Mouse (Mus musculus) hindbrain, postnatal 0 days (tissue): Measurements from ENCODE around the gene Six4. TPM values are rescaled to one million over a fixed set of nuclear protein-coding genes. Genes with fewer than 3 reads are reported as not detected.

Experiments
- ATAC-seq: fragments of 200-750 bp; cut with Nextera tagmentation; 2 replicates; pipeline ENCODE4 v1.8.0; 2017; ENCODE audit warnings: mild to moderate bottlenecking, moderate TSS enrichment, moderate library complexity
- DNase-seq: peaks from one replicate; pipeline ENCODE4 v3.0.0-alpha.2; 2015; ENCODE audit warnings: low spot score
- H3K27ac ChIP-seq: fragments of 300-500 bp; sonication (generic); 2 replicates; pipeline ENCODE4 v1.5.1; 2014; ENCODE audit warnings: mild to moderate bottlenecking
- H3K27me3 ChIP-seq: fragments of 300-500 bp; sonication (generic); 2 replicates; pipeline ENCODE4 v1.6.1; 2014; ENCODE audit warnings: low read length, mixed read lengths; ENCODE audit not compliant: insufficient read depth
- H3K36me3 ChIP-seq: fragments of 300-500 bp; sonication (generic); 2 replicates; pipeline ENCODE4 v1.6.1; 2014; ENCODE audit warnings: low read length, mixed read lengths; ENCODE audit not compliant: insufficient read depth
- H3K4me1 ChIP-seq: fragments of 300-500 bp; sonication (generic); 2 replicates; pipeline ENCODE4 v1.6.1; 2014; ENCODE audit warnings: antibody characterized with exemption, low read length, mixed read lengths; ENCODE audit not compliant: insufficient read depth
- H3K4me2 ChIP-seq: fragments of 300-500 bp; sonication (generic); 2 replicates; pipeline ENCODE4 v1.6.1; 2014; ENCODE audit warnings: low read depth, mild to moderate bottlenecking, low read length, moderate library complexity, mixed read lengths
- H3K4me3 ChIP-seq: fragments of 300-500 bp; sonication (generic); 2 replicates; pipeline ENCODE4 v1.5.1; 2014; ENCODE audit warnings: low read length
- H3K9ac ChIP-seq: fragments of 300-500 bp; sonication (generic); replicated peaks from 2 replicates; pipeline ENCODE4 v1.6.1; 2014; ENCODE audit warnings: mild to moderate bottlenecking, low read length, moderate library complexity, mixed read lengths
- H3K9me3 ChIP-seq: fragments of 300-500 bp; sonication (generic); 2 replicates; pipeline ENCODE4 v1.6.1; 2016; ENCODE audit warnings: low read length, mixed read lengths
- CTCF ChIP-seq: IDR thresholded peaks from 2 replicates; pipeline ENCODE4 v1.5.1; 2016; ENCODE audit warnings: antibody characterized with exemption, control low read depth, low read depth
- WGBS: fragments of 180-500 bp; shearing (Covaris S2); extraction: QIAGEN DNeasy Blood & Tissue Kit; methylation state at CpG from one replicate; pipeline ENCODE4 v1.1.7; 2014; 5-methylcytosine and 5-hydroxymethylcytosine counted together
- polyA plus RNA-seq: library from polyadenylated mRNA; unstranded; fragments of >200 nt; fragmentation: Nextera tagmentation; extraction: Ambion mirVana; gene quantifications from 2 replicates; pipeline ENCODE4 v1.2.1, GENCODE M21; 2015
- total RNA-seq: library from RNA; depleted of rRNA; stranded (reverse); fragments of >200 nt; gene quantifications from 2 replicates; pipeline ENCODE4 v1.2.3, GENCODE M21; 2014

Six4 gene
- total and polyA plus RNA-seq, 2 experiments from 2014 or later, result 0.26 to 1.6 TPM

- peaks cover 42% of the 10 kb centered on the region for H3K27me3 ChIP-seq
- no peaks in the 10 kb centered on the region for H3K36me3 ChIP-seq
- no peak overlapping the region for H3K4me2 ChIP-seq
- no peak overlapping the region for H3K9ac ChIP-seq
- no peaks in the 10 kb centered on the region for H3K9me3 ChIP-seq
- WGBS, result 90% methylated on average over 6 of the region's 6 CpGs
- no peak overlapping the region for H3K4me3 ChIP-seq
- ATAC-seq (no peak), DNase-seq (no peak)
- no peak overlapping the region for H3K27ac ChIP-seq
- H3K4me1 ChIP-seq, result no peaks in the 10 kb centered on the region
- TF ChIP-seq CTCF, result no peak
Measured at GRCm38 (mm10) chr12:73057492-73057891, 55.8 kb downstream of the Six4 start.

- no peak overlapping the region for H3K4me2 ChIP-seq
- H3K4me3 ChIP-seq, result no peak overlapping the region
- DNase-seq (no peak), ATAC-seq (no peak)
- 13% methylated on average over 5 of the region's 5 CpGs for WGBS
- H3K36me3 ChIP-seq, result no peaks in the 10 kb centered on the region
- peaks cover 57% of the 10 kb centered on the region for H3K27me3 ChIP-seq
- no peak for TF ChIP-seq CTCF
- no peak overlapping the region for H3K9ac ChIP-seq
- H3K4me1 ChIP-seq, result no peaks in the 10 kb centered on the region
- H3K27ac ChIP-seq, result no peak overlapping the region
- H3K9me3 ChIP-seq, result no peaks in the 10 kb centered on the region
Measured at GRCm38 (mm10) chr12:73055451-73055850, 57.8 kb downstream of the Six4 start.

GRCm38 (mm10) chr12:73054576-73055185, 58.6 kb downstream of the Six4 start:
- WGBS, result 11% methylated on average over 15 of the region's 15 CpGs
- H3K4me2 ChIP-seq, result no peak overlapping the region
- no peak overlapping the region for H3K27ac ChIP-seq
- H3K4me3 ChIP-seq, result peak overlapping the region; percentile 39
- DNase-seq (no peak), ATAC-seq (no peak)
- no peak overlapping the region for H3K9ac ChIP-seq
- no peaks in the 10 kb centered on the region for H3K36me3 ChIP-seq
- H3K27me3 ChIP-seq, result peaks cover 65% of the 10 kb centered on the region
- no peaks in the 10 kb centered on the region for H3K4me1 ChIP-seq
- no peaks in the 10 kb centered on the region for H3K9me3 ChIP-seq
- no peak for TF ChIP-seq CTCF

- under 1% methylated on average over 42 of the region's 42 CpGs for WGBS
- H3K4me2 ChIP-seq, result peak within 1 kb of the TSS; percentile 64
- no peak within 1 kb of the TSS for H3K9ac ChIP-seq
- ATAC-seq (peak; percentile 59), DNase-seq (no peak)
- H3K4me1 ChIP-seq, result no peaks in the 10 kb centered on the region
- no peaks in the 10 kb centered on the region for H3K9me3 ChIP-seq
- no peak within 1 kb of the TSS for H3K27ac ChIP-seq
- no peaks in the 10 kb centered on the region for H3K36me3 ChIP-seq
- peaks cover 74% of the 10 kb centered on the region for H3K27me3 ChIP-seq
- peak; percentile 54 for TF ChIP-seq CTCF
- H3K4me3 ChIP-seq, result peak within 1 kb of the TSS; percentile 39
Measured at GRCm38 (mm10) chr12:73053668-73054241, 59.5 kb downstream of the Six4 start, which contains the start of gene Six1. Gene Six1, minus strand, starts transcription at chr12:73053887.

GRCm38 (mm10) chr12:73052651-73053591, 60.3 kb downstream of the Six4 start:
- ATAC-seq (no peak), DNase-seq (no peak)
- peaks cover 82% of the 10 kb centered on the region for H3K27me3 ChIP-seq
- H3K36me3 ChIP-seq, result no peaks in the 10 kb centered on the region
- peak overlapping the region; percentile 64 for H3K4me2 ChIP-seq
- no peak overlapping the region for H3K9ac ChIP-seq
- no peaks in the 10 kb centered on the region for H3K4me1 ChIP-seq
- no peaks in the 10 kb centered on the region for H3K9me3 ChIP-seq
- peak overlapping the region; percentile 39 for H3K4me3 ChIP-seq
- H3K27ac ChIP-seq, result no peak overlapping the region
- WGBS, result 5% methylated on average over 34 of the region's 34 CpGs
- TF ChIP-seq CTCF, result no peak

GRCm38 (mm10) chr12:73052036-73052650, 61.1 kb downstream of the Six4 start:
- Histone ChIP-seq H3K9ac (no peak overlapping the region), H3K36me3 (no peaks in the 10 kb centered on the region), H3K4me1 (no peaks in the 10 kb centered on the region), H3K27ac (no peak overlapping the region), H3K4me2 (no peak overlapping the region), H3K27me3 (peaks cover 87% of the 10 kb centered on the region), H3K9me3 (no peaks in the 10 kb centered on the region), H3K4me3 (no peak overlapping the region)
- ATAC-seq (no peak), DNase-seq (no peak)
- under 1% methylated on average over 19 of the region's 19 CpGs for WGBS
- no peak for TF ChIP-seq CTCF
